19 mouse cellular contexts compared by ENCODE assay signal in genomic region chr1:115745569-115745968, GRCm38 (mm10).
DNase-seq lines count a peak whose midpoint lies in the region.
"Had no signal": no experiment of that assay in that cellular context is flagged by ENCODE, and none has a peak within 500 bp of the region (broad histone marks: within the 10 kb centered on the region; RNA-seq: fewer than 3 reads in every experiment).

No protein-coding gene starts in this region.

- intact Hi-C loops in left cerebral cortex, postnatal 36 days (cut with DNase I) = no loop called here

- H3K27me3 ChIP-seq in midbrain, embryonic 10.5 days (ENCODE audit: low read depth, poor library complexity, severe bottlenecking) = no peaks in the 10 kb centered on the region
- H3K27me3 ChIP-seq: hindbrain, embryonic 13.5 days; Patski had no signal

- DNase-seq in frontal cortex, adult 2 months (ENCODE audit: extremely low spot score in 1 of 2, low spot score in 1 of 2) = peak; percentile 17 to 63
- DNase-seq in frontal cortex, postnatal 10 days (ENCODE audit: low spot score in 2 of 2) = no peak
- peak; percentile 15 to 35 for DNase-seq in left cerebral cortex, adult 18-20 months (ENCODE audit: low spot score in 2 of 2)
- DNase-seq in left cerebral cortex, postnatal 36 days (ENCODE audit: low spot score in 2 of 2) = no peak
- peak; percentile 9 to 27 for DNase-seq in right cerebral cortex, postnatal 36 days (ENCODE audit: low spot score in 2 of 2)
- DNase-seq in right cerebral cortex, postnatal 4 days = no peak
- DNase-seq in telencephalon, adult 2 months (ENCODE audit: low read depth, low spot score) = peak; percentile 65
- no peak for DNase-seq in midbrain, embryonic 10.5 days (ENCODE audit: low spot score)
- DNase-seq: adrenal gland, postnatal 25 days; cerebellum, adult 2 months; cerebellum, postnatal 10 days; gastrocnemius, postnatal 10 days; heart, adult 18-20 months; heart, postnatal 14 days had no signal

- no peak overlapping the region for H3K27ac ChIP-seq in midbrain, embryonic 10.5 days (replicated peaks)
- H3K27ac ChIP-seq: embryonic facial prominence, embryonic 10.5 days; heart, embryonic 10.5 days; hindbrain, embryonic 13.5 days; hindbrain, postnatal 0 days had no signal

- no peaks in the 10 kb centered on the region for H3K4me1 ChIP-seq in midbrain, embryonic 10.5 days
- H3K4me1 ChIP-seq: embryonic facial prominence, embryonic 10.5 days; heart, embryonic 10.5 days; hindbrain, embryonic 13.5 days had no signal

- no peaks in the 10 kb centered on the region for H3K36me3 ChIP-seq in midbrain, embryonic 10.5 days
- H3K36me3 ChIP-seq: embryonic facial prominence, embryonic 10.5 days; heart, embryonic 10.5 days; hindbrain, embryonic 13.5 days had no signal

- H3K9me3 ChIP-seq in midbrain, embryonic 10.5 days (replicated peaks) = no peaks in the 10 kb centered on the region
- H3K9me3 ChIP-seq: embryonic facial prominence, embryonic 10.5 days; heart, embryonic 10.5 days; hindbrain, embryonic 13.5 days had no signal

- H3K4me3 ChIP-seq in midbrain, embryonic 10.5 days = no peak overlapping the region
- H3K4me3 ChIP-seq: embryonic facial prominence, embryonic 10.5 days; heart, embryonic 10.5 days; hindbrain, embryonic 13.5 days had no signal

Comparison
In these comparisons a context has a peak if more than half of its experiments do, and no peak if none do; other contexts are left out.
1. DNase-seq: peak in frontal cortex, adult 2 months (2 of 2), left cerebral cortex, adult 18-20 months (2 of 2), right cerebral cortex, postnatal 36 days (2 of 2) and telencephalon, adult 2 months (single experiment); none in frontal cortex, postnatal 10 days (0 of 2), left cerebral cortex, postnatal 36 days (0 of 2), right cerebral cortex, postnatal 4 days (single experiment) and midbrain, embryonic 10.5 days (single experiment).